Mouse (Mus musculus) heart, postnatal 0 days (tissue): ENCODE data around the gene Olfr223. TPM values are rescaled to one million over a fixed set of nuclear protein-coding genes. Genes with fewer than 3 reads are reported as not detected.

Experiments
- ATAC-seq: fragments of 200-750 bp; cut with Nextera tagmentation; 2 replicates; pipeline ENCODE4 v1.8.0; 2017; ENCODE audit warnings: low read depth, moderate number of reproducible peaks, moderate library complexity; ENCODE audit not compliant: insufficient read depth
- DNase-seq: peaks from one replicate; pipeline ENCODE4 v3.0.0-alpha.2; 2016; ENCODE audit warnings: low spot score
- H3K27ac ChIP-seq: fragments of 300-500 bp; sonication (generic); 2 replicates; pipeline ENCODE4 v1.5.1; 2014; ENCODE audit warnings: low read depth, mild to moderate bottlenecking
- H3K27me3 ChIP-seq: fragments of 300-500 bp; sonication (generic); 2 replicates; pipeline ENCODE4 v1.6.1; 2014; ENCODE audit warnings: low read length, mixed read lengths; ENCODE audit not compliant: control insufficient read depth, insufficient read depth
- H3K36me3 ChIP-seq: fragments of 300-500 bp; sonication (generic); replicated peaks from 2 replicates; pipeline ENCODE4 v1.6.1; 2014; ENCODE audit warnings: low read length, mixed read lengths; ENCODE audit not compliant: control insufficient read depth, insufficient read depth
- H3K4me1 ChIP-seq: fragments of 300-500 bp; sonication (generic); 2 replicates; pipeline ENCODE4 v1.6.1; 2014; ENCODE audit warnings: antibody characterized with exemption; ENCODE audit not compliant: control insufficient read depth, insufficient read depth
- H3K4me2 ChIP-seq: fragments of 300-500 bp; sonication (generic); 2 replicates; pipeline ENCODE4 v1.6.1; 2014; ENCODE audit warnings: low read depth, mild to moderate bottlenecking, low read length, moderate library complexity
- H3K4me3 ChIP-seq: fragments of 300-500 bp; sonication (generic); 2 replicates; pipeline ENCODE4 v1.5.1; 2014; ENCODE audit warnings: low read depth, low read length
- H3K9ac ChIP-seq: fragments of 300-500 bp; sonication (generic); replicated peaks from 2 replicates; pipeline ENCODE4 v1.6.1; 2014; ENCODE audit warnings: low read depth, low read length, mixed read lengths
- H3K9me3 ChIP-seq: fragments of 300-500 bp; sonication (generic); replicated peaks from 2 replicates; pipeline ENCODE4 v1.6.1; 2016; ENCODE audit warnings: low read length; ENCODE audit not compliant: control insufficient read depth
- CTCF ChIP-seq: IDR thresholded peaks from 2 replicates; pipeline ENCODE4 v1.5.1; 2016; ENCODE audit warnings: antibody characterized with exemption, control low read depth, low read depth
- EP300 ChIP-seq: IDR thresholded peaks from 2 replicates; pipeline ENCODE4 v1.6.1; 2016; ENCODE audit warnings: antibody characterized with exemption, low read depth
- WGBS: fragments of 180-500 bp; shearing (Covaris S2); extraction: QIAGEN DNeasy Blood & Tissue Kit; methylation state at CpG from one replicate; pipeline ENCODE4 v1.1.7; 2014; 5-methylcytosine and 5-hydroxymethylcytosine counted together
- polyA plus RNA-seq: library from polyadenylated mRNA; unstranded; fragments of >200 nt; fragmentation: Nextera tagmentation; extraction: Ambion mirVana; gene quantifications from 2 replicates; pipeline ENCODE4 v1.2.1, GENCODE M21; 2015
- total RNA-seq: library from RNA; depleted of rRNA; stranded (reverse); fragments of >200 nt; gene quantifications from 2 replicates; pipeline ENCODE4 v1.2.3, GENCODE M21; 2014; ENCODE audit warnings: low replicate concordance

Gene Olfr223
- total and polyA plus RNA-seq, 2 experiments from 2014 or later: not detected

- no peaks in the 10 kb centered on the region; the same call in 1 of the 2 replicates for H3K4me1 ChIP-seq
- H3K4me2 ChIP-seq: no peak overlapping the region
- no peak overlapping the region for H3K4me3 ChIP-seq
- no peak overlapping the region for H3K27ac ChIP-seq
- DNase-seq: no peak
- WGBS: 62% methylated on average over 12 of the region's 12 CpGs
- H3K9ac ChIP-seq: no peak overlapping the region
- no peaks in the 10 kb centered on the region for H3K36me3 ChIP-seq
- TF ChIP-seq EP300 (no peak), CTCF (no peak)
- ATAC-seq: peak; percentile 30; the same call in 1 of the 2 replicates
- H3K27me3 ChIP-seq: 0 out of 2 replicates have a peak, but pooled peaks cover under 1% of the 10 kb centered on the region
- no peaks in the 10 kb centered on the region for H3K9me3 ChIP-seq
Observed at GRCm38 (mm10) chr11:59635821-59636694, 43.0 kb upstream of the Olfr223 start.

- H3K4me3 ChIP-seq: no peak overlapping the region
- no peak overlapping the region for H3K27ac ChIP-seq
- DNase-seq: no peak
- no peaks in the 10 kb centered on the region for H3K36me3 ChIP-seq
- no peaks in the 10 kb centered on the region for H3K9me3 ChIP-seq
- no peak for ATAC-seq
- H3K4me2 ChIP-seq: no peak overlapping the region
- WGBS: 75% methylated on average over 9 of the region's 9 CpGs
- H3K27me3 ChIP-seq: 0 out of 2 replicates have a peak, but pooled peaks cover 2% of the 10 kb centered on the region
- H3K9ac ChIP-seq: no peak overlapping the region
- TF ChIP-seq EP300 (no peak), CTCF (no peak)
- H3K4me1 ChIP-seq: no peaks in the 10 kb centered on the region; the same call in 1 of the 2 replicates
Observed at GRCm38 (mm10) chr11:59635251-59635795, 42.2 kb upstream of the Olfr223 start.

DNA sequence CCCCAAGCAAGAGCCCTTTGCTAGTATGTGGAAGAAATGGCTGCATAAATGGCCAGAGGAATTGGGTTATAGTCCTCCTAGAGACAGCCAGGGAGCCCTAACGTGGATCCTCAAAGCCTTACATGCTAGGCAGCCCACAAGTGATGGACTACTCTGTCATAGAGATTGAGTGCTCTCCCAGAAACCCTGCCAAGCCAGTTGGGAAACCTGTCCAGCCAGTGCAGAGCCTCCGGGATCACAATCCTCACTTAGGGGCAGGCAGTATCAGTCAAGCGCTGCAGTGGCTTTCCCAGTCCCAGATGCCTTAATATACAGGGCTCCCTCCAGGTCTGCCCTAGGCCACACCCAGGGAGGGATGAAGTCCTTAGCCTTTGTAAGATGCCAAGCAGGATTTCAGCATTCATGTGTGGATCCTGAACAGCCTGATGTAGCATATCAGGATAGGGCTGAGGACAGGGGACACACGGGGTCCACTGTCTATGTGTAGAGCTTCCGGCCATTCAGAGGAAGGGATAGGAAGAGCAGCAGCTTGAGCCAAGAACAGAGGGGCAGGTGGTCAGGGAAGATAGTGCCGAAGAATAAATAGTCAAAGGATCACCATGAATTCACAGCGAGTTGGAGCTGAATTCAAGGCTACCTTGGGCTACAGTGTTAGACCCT, 41.0 kb upstream of the Olfr223 start:
- H3K27ac ChIP-seq: no peak overlapping the region
- no peak for ATAC-seq

DNA sequence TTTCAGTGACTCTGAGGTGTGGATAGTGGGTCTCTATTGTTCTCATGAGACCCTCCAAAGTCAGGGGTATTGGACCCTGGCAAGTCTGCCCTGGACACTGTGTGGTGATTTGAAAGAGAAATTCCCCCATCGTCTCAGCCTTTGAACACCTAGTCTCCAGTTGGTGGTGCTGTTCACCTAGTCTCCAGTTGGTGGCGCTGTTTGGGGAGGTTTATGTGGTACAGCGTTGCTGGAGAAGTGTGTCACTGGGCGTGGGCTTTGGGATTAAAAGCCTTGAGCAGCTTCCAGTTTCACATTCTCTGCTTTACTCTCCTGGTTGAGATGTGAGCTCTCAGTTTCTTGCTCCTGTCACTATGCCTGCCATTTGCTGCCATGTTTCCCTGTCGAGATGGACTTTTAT, 39.9 kb upstream of the Olfr223 start:
- Histone ChIP-seq H3K9ac (no peak overlapping the region), H3K27me3 (0 out of 2 replicates have a peak, but pooled peaks cover 2% of the 10 kb centered on the region), H3K4me2 (no peak overlapping the region), H3K9me3 (no peaks in the 10 kb centered on the region), H3K36me3 (no peaks in the 10 kb centered on the region), H3K27ac (no peak overlapping the region), H3K4me1 (no peaks in the 10 kb centered on the region; the same call in 1 of the 2 replicates), H3K4me3 (no peak overlapping the region)
- 24% methylated on average over 5 of the region's 5 CpGs for WGBS
- DNase-seq (peak; percentile 40), ATAC-seq (no peak)
- TF ChIP-seq EP300 (no peak), CTCF (peak; percentile 77)

More for the DNA sequence above, 41.0 kb upstream of the Olfr223 start:
- no peaks in the 10 kb centered on the region; the same call in 1 of the 2 replicates for H3K4me1 ChIP-seq
- DNase-seq: no peak
- no peak overlapping the region for H3K4me3 ChIP-seq
- H3K9me3 ChIP-seq: no peaks in the 10 kb centered on the region
- no peak overlapping the region for H3K4me2 ChIP-seq
- WGBS: 67% methylated on average over 7 of the region's 7 CpGs
- H3K27me3 ChIP-seq: 0 out of 2 replicates have a peak, but pooled peaks cover 2% of the 10 kb centered on the region
- no peak overlapping the region for H3K9ac ChIP-seq
- TF ChIP-seq CTCF (no peak), EP300 (no peak)
- no peaks in the 10 kb centered on the region for H3K36me3 ChIP-seq

DNA sequence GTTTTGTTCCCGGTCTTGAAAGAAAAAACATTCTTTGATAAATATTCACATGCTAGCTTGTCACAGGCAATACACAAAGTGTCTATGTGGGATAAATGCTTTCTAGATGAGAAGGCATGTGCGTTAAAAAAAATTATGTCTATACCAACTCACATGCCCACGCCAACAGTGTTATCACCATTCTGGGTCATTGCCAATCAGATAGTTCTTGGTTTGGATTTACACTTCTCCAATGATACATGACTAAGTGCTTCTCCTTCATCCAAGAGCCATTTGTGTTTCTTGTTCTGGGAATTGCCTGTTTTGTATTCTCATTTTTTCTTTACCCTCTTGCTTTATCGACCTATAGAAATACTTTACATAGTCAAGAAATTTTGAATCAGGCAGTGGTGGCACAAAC, 38.9 kb upstream of the Olfr223 start:
- 0 out of 2 replicates have a peak, but pooled peaks cover 2% of the 10 kb centered on the region for H3K27me3 ChIP-seq
- DNase-seq: no peak
- no peak for ATAC-seq
- TF ChIP-seq CTCF (no peak), EP300 (no peak)
- H3K36me3 ChIP-seq: no peaks in the 10 kb centered on the region
- H3K4me1 ChIP-seq: no peaks in the 10 kb centered on the region; the same call in 1 of the 2 replicates
- H3K4me3 ChIP-seq: no peak overlapping the region
- H3K4me2 ChIP-seq: no peak overlapping the region
- H3K9ac ChIP-seq: no peak overlapping the region
- no peak overlapping the region for H3K27ac ChIP-seq
- H3K9me3 ChIP-seq: no peaks in the 10 kb centered on the region
- WGBS: 71% methylated on average over 4 of the region's 4 CpGs
